Mouse (Mus musculus) small intestine, adult 2 months (tissue): ENCODE measurements around the gene Hapln1.

ENCODE experiments used
- CTCF ChIP-seq: fragments of 200-500 bp; IDR thresholded peaks from 2 replicates; pipeline ENCODE4 v1.5.1; 2012; ENCODE audit warnings: low read depth, mild to moderate bottlenecking, control low read depth, inconsistent platforms, low read length, moderate library complexity, mixed read lengths; ENCODE audit not compliant: insufficient replicate concordance, insufficient read length; ENCODE audit errors: extremely low read depth
- POLR2A ChIP-seq: fragments of 200-500 bp; IDR thresholded peaks from 2 replicates; pipeline ENCODE4 v1.6.1; 2012; ENCODE audit warnings: low read depth, mild to moderate bottlenecking, control low read depth, inconsistent platforms, low read length, moderate library complexity

DNA sequence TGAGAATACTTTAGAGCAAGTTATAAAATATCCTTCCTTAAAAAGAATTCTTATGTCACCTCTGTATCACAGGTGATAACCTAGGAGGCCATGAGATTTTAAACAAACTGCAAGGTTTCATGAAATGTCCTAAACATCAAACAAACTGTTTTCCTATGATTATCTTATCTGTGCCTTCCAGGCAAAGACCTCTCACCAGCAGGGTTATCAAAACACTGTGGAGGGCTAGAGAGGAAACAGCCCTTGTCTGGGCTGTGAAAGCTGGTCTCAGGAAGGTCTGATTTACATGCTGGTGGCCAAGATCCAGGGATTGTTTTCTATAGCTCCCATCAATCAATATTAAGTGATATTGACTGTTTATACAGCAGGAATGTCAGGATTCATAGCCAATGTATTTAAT lies 46.4 kb upstream of the Hapln1 start:
- TF ChIP-seq POLR2A (no peak), CTCF (no peak)
